Mouse (Mus musculus) spleen, adult 18-20 months (tissue): ENCODE measurements at regions not wholly inside any gene's neighbourhood (a gene's known extent, or its start where the extent isn't known, plus 50 kb on each side); places are given as distances from the start of the nearest gene placed in this dataset.

ENCODE experiments used
- DNase-seq, 2 experiments: peaks; one replicate each; pipeline ENCODE4 v3.0.0; 2022; ENCODE audit warnings: mixed read lengths in 2 of 2

- no peak for DNase-seq
Observed at GRCm38 (mm10) chr14:58570021-58570420, 499.7 kb downstream of the Fgf9 start.

DNA sequence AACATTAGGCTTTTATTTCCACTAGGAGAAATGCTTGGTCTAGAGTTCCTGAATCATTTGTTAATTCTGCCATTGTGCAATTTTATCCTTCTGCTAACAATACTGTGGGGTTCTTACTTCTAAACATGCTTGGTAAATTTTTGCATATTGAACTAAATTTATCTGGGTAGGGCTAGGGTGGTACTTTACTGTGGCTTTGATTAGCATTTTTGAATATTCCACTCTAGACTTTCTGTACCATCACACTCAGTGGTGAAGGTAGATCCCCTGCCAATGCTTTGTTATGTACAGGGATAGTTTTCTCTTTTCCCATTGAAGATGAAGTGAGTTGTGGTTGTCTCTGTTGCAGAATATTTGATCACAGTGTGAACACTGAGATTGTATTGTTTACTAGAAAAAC lies 497.1 kb downstream of the Fgf9 start:
- no peak for DNase-seq

- DNase-seq: no peak
Observed at GRCm38 (mm10) chr14:58563082-58563481, 492.7 kb downstream of the Fgf9 start.

GRCm38 (mm10) chr14:58550785-58551184 lies 480.4 kb downstream of the Fgf9 start:
- no peak for DNase-seq

DNA sequence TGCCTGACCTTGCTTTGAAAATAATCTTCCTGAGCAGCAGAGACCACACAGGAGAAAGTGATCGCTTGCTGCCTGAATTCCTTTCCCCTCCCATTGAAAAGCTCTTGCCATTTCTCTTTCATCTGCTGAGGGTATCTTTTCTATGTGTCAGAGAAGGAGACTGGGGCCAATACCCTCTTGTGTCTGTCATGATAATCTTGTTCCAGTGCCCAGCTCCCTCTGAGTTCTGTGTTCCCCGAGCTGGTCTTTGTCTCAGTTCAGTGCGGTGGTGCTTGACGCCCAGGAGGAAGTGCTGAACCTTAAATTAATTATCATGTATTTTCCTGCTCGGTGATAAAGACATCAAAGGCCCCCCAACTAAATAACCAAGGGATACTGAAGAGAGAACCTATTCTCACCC lies 475.4 kb downstream of the Fgf9 start:
- no peak for DNase-seq

DNA sequence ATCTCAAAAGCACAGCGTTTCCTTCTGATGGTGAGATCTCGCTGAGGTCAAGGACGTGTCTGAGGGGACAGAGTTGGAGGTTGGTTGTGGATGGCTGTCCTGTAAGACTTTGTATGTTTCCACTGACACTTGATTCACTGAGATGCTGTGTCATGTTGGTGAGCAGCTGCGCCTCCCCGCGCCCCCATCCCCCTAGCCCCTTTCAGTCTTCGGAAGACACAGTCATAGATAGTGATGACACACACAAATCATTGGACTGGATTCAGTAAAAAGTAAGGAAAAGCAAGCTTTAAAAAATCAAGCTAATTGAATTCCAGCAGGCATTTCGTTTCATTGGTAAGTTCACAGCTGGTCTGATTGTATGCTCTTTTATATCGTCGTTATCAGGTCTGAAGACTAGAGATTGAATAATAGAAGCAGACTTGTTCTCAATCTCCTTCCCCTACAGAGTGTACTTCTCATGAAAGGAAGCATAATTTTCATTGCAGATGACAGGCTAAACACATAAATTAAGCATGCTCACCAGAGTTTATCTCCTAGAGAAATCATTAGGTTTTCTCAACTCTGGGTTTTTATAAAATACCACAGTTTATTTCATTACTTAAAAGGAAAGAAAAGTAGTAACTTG lies 472.9 kb downstream of the Fgf9 start:
- DNase-seq: no peak

GRCm38 (mm10) chr14:58538135-58538534 lies 467.8 kb downstream of the Fgf9 start:
- DNase-seq: no peak

- DNase-seq: no peak
Observed at GRCm38 (mm10) chr14:58520976-58521549, 450.7 kb downstream of the Fgf9 start.

- DNase-seq: no peak
Observed at GRCm38 (mm10) chr14:58520384-58520783, 450.0 kb downstream of the Fgf9 start.

GRCm38 (mm10) chr14:58519086-58519485 lies 448.7 kb downstream of the Fgf9 start:
- DNase-seq: no peak

DNA sequence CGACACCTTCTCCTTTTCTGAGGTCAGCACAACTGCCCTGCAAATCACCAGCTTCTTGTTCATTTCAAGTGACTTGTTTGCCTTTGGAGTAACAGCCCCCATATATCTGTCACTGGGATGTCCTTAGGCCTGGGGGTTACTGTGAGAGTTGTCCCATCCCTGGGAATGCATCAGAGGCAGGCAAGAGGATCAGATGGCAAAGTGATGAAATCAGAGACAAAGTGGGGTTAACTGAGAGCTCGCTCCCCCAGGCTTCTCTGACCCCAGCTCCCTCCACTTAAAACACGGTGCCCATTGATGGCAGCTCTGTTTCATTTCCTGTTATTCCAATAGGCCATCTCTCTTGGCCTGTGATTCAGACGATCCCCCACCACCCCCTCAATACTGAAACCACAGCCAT lies 446.2 kb downstream of the Fgf9 start:
- DNase-seq: no peak

GRCm38 (mm10) chr14:58512177-58512576 lies 441.8 kb downstream of the Fgf9 start:
- DNase-seq: no peak

- no peak for DNase-seq
Observed at GRCm38 (mm10) chr14:58511571-58511985, 441.2 kb downstream of the Fgf9 start.

- no peak for DNase-seq
Observed at GRCm38 (mm10) chr14:58510790-58511189, 440.4 kb downstream of the Fgf9 start.

- DNase-seq: no peak
Observed at GRCm38 (mm10) chr14:58509106-58509505, 438.8 kb downstream of the Fgf9 start.

GRCm38 (mm10) chr14:58506490-58506889 lies 436.1 kb downstream of the Fgf9 start:
- no peak for DNase-seq

GRCm38 (mm10) chr14:58505841-58506240 lies 435.5 kb downstream of the Fgf9 start:
- DNase-seq: no peak

DNA sequence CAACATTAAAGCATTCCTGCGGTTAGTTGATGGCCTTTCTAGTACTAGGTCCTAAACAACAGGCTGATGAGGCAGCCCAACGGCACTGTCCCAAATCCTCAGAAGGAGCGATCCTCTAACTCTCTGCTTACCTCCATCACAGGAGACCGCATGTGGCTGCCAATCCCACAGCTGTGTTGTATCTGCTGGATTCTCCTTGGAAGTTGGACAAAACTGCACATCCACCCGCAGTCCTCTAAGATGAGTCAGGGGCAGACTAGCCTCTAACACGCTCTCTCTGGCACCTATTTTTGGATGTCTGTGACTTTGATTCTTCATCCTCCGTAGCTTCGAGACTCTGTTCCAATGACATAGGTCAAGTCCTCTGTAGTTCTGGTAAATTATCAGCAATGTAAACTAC lies 432.5 kb downstream of the Fgf9 start:
- no peak for DNase-seq

DNA sequence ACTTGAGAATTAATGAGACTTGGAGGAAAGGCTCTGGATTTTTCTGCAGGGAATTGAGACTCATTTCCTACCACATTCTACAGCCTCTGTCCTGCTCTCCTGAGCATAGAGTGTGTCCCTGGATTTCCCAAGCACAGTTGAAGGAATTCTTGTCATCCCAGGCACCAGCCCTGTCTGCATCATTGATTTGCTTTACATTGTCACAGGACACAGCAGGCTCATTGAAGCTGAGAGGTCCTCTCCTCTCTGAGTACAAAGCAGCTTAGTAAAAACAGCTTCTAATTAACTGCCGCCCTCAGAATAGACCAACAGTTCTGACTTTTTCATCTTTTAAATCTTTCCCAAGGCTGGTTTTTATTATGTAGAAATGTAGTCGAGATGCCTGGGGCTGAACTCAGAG lies 429.7 kb downstream of the Fgf9 start:
- no peak for DNase-seq

- DNase-seq: no peak
Observed at GRCm38 (mm10) chr14:58499501-58499900, 429.2 kb downstream of the Fgf9 start.

DNA sequence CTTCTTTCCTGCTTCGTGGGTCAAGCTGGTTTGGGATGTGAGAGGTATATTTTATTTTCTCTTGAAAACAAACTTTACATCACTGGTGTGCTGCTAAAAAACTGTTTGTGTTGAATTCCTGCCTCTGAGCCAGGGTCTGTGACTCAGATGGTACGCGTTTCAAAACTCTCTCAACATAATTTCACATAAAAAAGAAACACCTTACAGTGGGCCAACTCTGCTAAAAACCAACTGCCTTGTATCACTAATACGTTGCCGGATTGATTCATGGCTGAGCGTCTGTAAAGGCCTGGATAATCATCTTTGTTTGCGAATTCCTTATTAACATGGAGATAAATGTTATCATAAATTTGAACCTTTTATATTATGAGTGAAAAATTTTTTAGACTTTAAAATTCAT lies 428.7 kb downstream of the Fgf9 start:
- DNase-seq: no peak

DNA sequence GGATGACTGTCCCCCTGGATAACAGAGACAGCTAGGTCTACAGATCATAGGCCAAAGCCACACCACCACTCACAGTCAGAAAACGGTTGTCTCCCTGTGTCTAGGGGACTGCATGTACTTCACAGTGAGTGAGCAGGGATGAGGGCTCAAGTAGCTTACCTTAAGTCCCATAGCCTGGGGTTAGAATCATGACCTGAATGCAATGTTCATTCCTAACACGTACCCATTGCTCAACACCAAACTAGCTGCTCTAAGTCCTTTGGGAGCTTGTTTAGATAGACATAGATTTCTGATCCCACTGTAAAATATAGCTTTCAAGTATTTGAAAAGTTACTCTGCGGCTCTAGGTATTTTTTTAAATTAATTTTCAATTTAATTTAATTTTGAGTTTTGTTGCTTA lies 426.6 kb downstream of the Fgf9 start:
- no peak for DNase-seq

DNA sequence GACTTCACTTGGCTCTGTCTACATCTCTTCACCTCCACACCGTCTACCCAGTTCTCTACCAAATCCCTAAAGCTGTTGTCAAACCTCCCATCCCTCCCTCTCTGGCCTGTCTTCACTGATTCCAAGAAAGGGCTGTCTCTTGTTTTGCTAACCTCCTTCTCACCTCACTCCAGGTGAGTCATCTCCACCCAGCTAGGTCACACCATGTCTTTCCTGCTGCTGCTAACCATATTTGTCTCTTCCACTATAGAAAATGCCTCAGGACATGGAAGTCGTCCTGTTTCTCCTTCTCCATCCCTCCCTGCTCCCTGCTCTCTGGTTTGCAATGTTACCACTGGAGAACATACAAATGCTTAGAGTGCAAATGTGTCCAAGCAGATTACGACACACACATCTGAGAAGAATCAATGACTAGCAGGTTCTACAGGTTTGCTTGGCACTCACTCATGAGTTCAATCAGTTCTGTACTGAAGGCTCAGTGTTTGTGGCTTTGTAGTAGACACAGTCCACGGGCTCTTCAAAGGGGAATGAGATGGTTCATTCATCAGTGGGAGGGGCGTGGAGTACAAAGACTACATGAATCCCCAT lies 424.1 kb downstream of the Fgf9 start:
- no peak for DNase-seq

- no peak for DNase-seq
Observed at GRCm38 (mm10) chr14:58492118-58492517, 421.8 kb downstream of the Fgf9 start.

GRCm38 (mm10) chr14:58488803-58489202 lies 418.5 kb downstream of the Fgf9 start:
- no peak for DNase-seq
